Mouse (Mus musculus) limb, embryonic 12.5 days (tissue): ENCODE data around the gene Insl6. TPM values are rescaled to one million over a fixed set of nuclear protein-coding genes. Genes with fewer than 3 reads are reported as not detected.

Experiments
- ATAC-seq: fragments of 200-750 bp; cut with Nextera tagmentation; 2 replicates; pipeline ENCODE4 v1.8.0; 2017; ENCODE audit warnings: low read depth, moderate TSS enrichment; ENCODE audit not compliant: insufficient number of reproducible peaks, insufficient read depth, low FRiP score, low TSS enrichment
- H3K27ac ChIP-seq: fragments of 300-500 bp; sonication (generic); 2 replicates; pipeline ENCODE4 v1.5.1; 2016; ENCODE audit warnings: mild to moderate bottlenecking, moderate library complexity
- H3K27me3 ChIP-seq: fragments of 300-500 bp; sonication (generic); 2 replicates; pipeline ENCODE4 v1.6.1; 2016; ENCODE audit warnings: mild to moderate bottlenecking, moderate library complexity
- H3K36me3 ChIP-seq: fragments of 300-500 bp; sonication (generic); 2 replicates; pipeline ENCODE4 v1.6.1; 2016; ENCODE audit warnings: mild to moderate bottlenecking, moderate library complexity
- H3K4me1 ChIP-seq: fragments of 300-500 bp; sonication (generic); replicated peaks from 2 replicates; pipeline ENCODE4 v1.6.1; 2016
- H3K4me2 ChIP-seq: fragments of 300-500 bp; sonication (generic); 2 replicates; pipeline ENCODE4 v1.6.1; 2016; ENCODE audit warnings: mild to moderate bottlenecking, moderate library complexity
- H3K4me3 ChIP-seq: fragments of 300-500 bp; sonication (generic); replicated peaks from 2 replicates; pipeline ENCODE4 v1.5.1; 2016; ENCODE audit warnings: mild to moderate bottlenecking
- H3K9ac ChIP-seq: fragments of 300-500 bp; sonication (generic); replicated peaks from 2 replicates; pipeline ENCODE4 v1.6.1; 2016; ENCODE audit warnings: mild to moderate bottlenecking, moderate library complexity
- H3K9me3 ChIP-seq: fragments of 300-500 bp; sonication (generic); 2 replicates; pipeline ENCODE4 v1.6.1; 2016; ENCODE audit warnings: mild to moderate bottlenecking, moderate library complexity
- WGBS: fragments of 180-500 bp; shearing (Covaris S2); methylation state at CpG from one replicate; pipeline ENCODE4 v1.1.7; 2016; 5-methylcytosine and 5-hydroxymethylcytosine counted together
- polyA plus RNA-seq: library from polyadenylated mRNA; unstranded; fragments of >200 nt; fragmentation: Nextera tagmentation; extraction: Ambion mirVana; gene quantifications from 2 replicates; pipeline ENCODE4 v1.2.1, GENCODE M21; 2016

Gene Insl6
- polyA plus RNA-seq, 1 experiment from 2014 or later = 7.8 TPM

- ATAC-seq = no peak
- Histone ChIP-seq H3K27me3 (peaks cover 3% of the 10 kb centered on the region; the same call in 1 of the 2 replicates), H3K27ac (no peak overlapping the region), H3K4me1 (0 out of 2 replicates have a peak, but pooled peaks cover 7% of the 10 kb centered on the region), H3K4me3 (peak overlapping the region; percentile 45), H3K9ac (no peak overlapping the region), H3K36me3 (no peaks in the 10 kb centered on the region), H3K9me3 (no peaks in the 10 kb centered on the region), H3K4me2 (peak overlapping the region; percentile 58)
- WGBS = 65% methylated on average over 9 of the region's 9 CpGs
Measured at GRCm38 (mm10) chr19:29325852-29326180, 660 bp upstream of the Insl6 start.

- ATAC-seq = no peak
- Histone ChIP-seq H3K27ac (no peak overlapping the region), H3K4me1 (0 out of 2 replicates have a peak, but pooled peaks cover 7% of the 10 kb centered on the region), H3K27me3 (peaks cover 3% of the 10 kb centered on the region; the same call in 1 of the 2 replicates), H3K4me3 (no peak overlapping the region), H3K9me3 (no peaks in the 10 kb centered on the region), H3K4me2 (no peak overlapping the region), H3K36me3 (no peaks in the 10 kb centered on the region), H3K9ac (no peak overlapping the region)
- WGBS = 70% methylated on average over 8 of the region's 8 CpGs
Measured at GRCm38 (mm10) chr19:29323416-29324049, 1.6 kb downstream of the Insl6 start.

GRCm38 (mm10) chr19:29312661-29313060 is 12.5 kb downstream of the Insl6 start:
- Histone ChIP-seq H3K4me1 (no peaks in the 10 kb centered on the region), H3K4me2 (no peak overlapping the region), H3K27me3 (no peaks in the 10 kb centered on the region), H3K4me3 (no peak overlapping the region), H3K36me3 (peaks cover 39% of the 10 kb centered on the region), H3K9ac (no peak overlapping the region), H3K27ac (no peak overlapping the region), H3K9me3 (peaks cover 9% of the 10 kb centered on the region; the same call in 1 of the 2 replicates)
- WGBS = 82% methylated on average over 7 of the region's 7 CpGs
- ATAC-seq = no peak

GRCm38 (mm10) chr19:29311791-29312190 is 13.4 kb downstream of the Insl6 start:
- no peak for ATAC-seq
- Histone ChIP-seq H3K9ac (no peak overlapping the region), H3K27ac (no peak overlapping the region), H3K9me3 (peaks cover 9% of the 10 kb centered on the region; the same call in 1 of the 2 replicates), H3K4me3 (no peak overlapping the region), H3K4me2 (no peak overlapping the region), H3K36me3 (peaks cover 43% of the 10 kb centered on the region), H3K27me3 (no peaks in the 10 kb centered on the region), H3K4me1 (no peaks in the 10 kb centered on the region)
- WGBS = 89% methylated on average over 8 of the region's 8 CpGs

GRCm38 (mm10) chr19:29308832-29309231 is 16.3 kb downstream of the Insl6 start:
- ATAC-seq = no peak
- H3K36me3 ChIP-seq = peaks cover 45% of the 10 kb centered on the region

GRCm38 (mm10) chr19:29302119-29302518 is 23.0 kb downstream of the Insl6 start:
- Histone ChIP-seq H3K4me1 (no peaks in the 10 kb centered on the region), H3K9ac (no peak overlapping the region), H3K36me3 (peaks cover 53% of the 10 kb centered on the region), H3K27me3 (no peaks in the 10 kb centered on the region), H3K27ac (no peak overlapping the region), H3K4me3 (no peak overlapping the region), H3K4me2 (no peak overlapping the region), H3K9me3 (no peaks in the 10 kb centered on the region)
- WGBS = 88% methylated on average over 2 of the region's 2 CpGs
- ATAC-seq = no peak

More at GRCm38 (mm10) chr19:29308832-29309231, 16.3 kb downstream of the Insl6 start:
- Histone ChIP-seq H3K4me1 (no peaks in the 10 kb centered on the region), H3K9me3 (no peaks in the 10 kb centered on the region), H3K27ac (no peak overlapping the region), H3K4me3 (no peak overlapping the region), H3K4me2 (no peak overlapping the region), H3K9ac (no peak overlapping the region), H3K27me3 (no peaks in the 10 kb centered on the region)

GRCm38 (mm10) chr19:29300919-29301318 is 24.2 kb downstream of the Insl6 start:
- Histone ChIP-seq H3K9ac (no peak overlapping the region), H3K4me2 (no peak overlapping the region), H3K36me3 (peaks cover 63% of the 10 kb centered on the region), H3K27ac (no peak overlapping the region), H3K4me3 (no peak overlapping the region), H3K27me3 (no peaks in the 10 kb centered on the region), H3K4me1 (no peaks in the 10 kb centered on the region), H3K9me3 (no peaks in the 10 kb centered on the region)
- WGBS = 90% methylated on average over 13 of the region's 13 CpGs
- ATAC-seq = no peak

GRCm38 (mm10) chr19:29297366-29297765 is 27.8 kb downstream of the Insl6 start:
- Histone ChIP-seq H3K27ac (no peak overlapping the region), H3K4me2 (no peak overlapping the region), H3K4me1 (no peaks in the 10 kb centered on the region), H3K4me3 (no peak overlapping the region), H3K27me3 (no peaks in the 10 kb centered on the region), H3K9ac (no peak overlapping the region), H3K9me3 (no peaks in the 10 kb centered on the region), H3K36me3 (peaks cover 52% of the 10 kb centered on the region)
- 98% methylated on average over 1 of the region's 1 CpGs for WGBS
- ATAC-seq = no peak

GRCm38 (mm10) chr19:29296166-29296565 is 29.0 kb downstream of the Insl6 start:
- H3K9me3 ChIP-seq = no peaks in the 10 kb centered on the region
- no peak overlapping the region for H3K9ac ChIP-seq
- no peak overlapping the region for H3K4me2 ChIP-seq
- no peaks in the 10 kb centered on the region for H3K27me3 ChIP-seq
- peaks cover 57% of the 10 kb centered on the region for H3K36me3 ChIP-seq
- H3K4me3 ChIP-seq = no peak overlapping the region
- H3K27ac ChIP-seq = no peak overlapping the region
- no peaks in the 10 kb centered on the region for H3K4me1 ChIP-seq
- ATAC-seq = no peak

- H3K36me3 ChIP-seq = peaks cover 54% of the 10 kb centered on the region
- H3K27me3 ChIP-seq = no peaks in the 10 kb centered on the region
- H3K4me3 ChIP-seq = no peak overlapping the region
- no peak for ATAC-seq
- no peak overlapping the region for H3K9ac ChIP-seq
- no peak overlapping the region for H3K4me2 ChIP-seq
- no peaks in the 10 kb centered on the region for H3K4me1 ChIP-seq
- H3K27ac ChIP-seq = no peak overlapping the region
- WGBS = 71% methylated on average over 2 of the region's 2 CpGs
- H3K9me3 ChIP-seq = no peaks in the 10 kb centered on the region
Measured at GRCm38 (mm10) chr19:29294756-29295155, 30.4 kb downstream of the Insl6 start.

GRCm38 (mm10) chr19:29292546-29292945 is 32.6 kb downstream of the Insl6 start:
- WGBS = 84% methylated on average over 4 of the region's 4 CpGs

GRCm38 (mm10) chr19:29291532-29291931 is 33.6 kb downstream of the Insl6 start:
- Histone ChIP-seq H3K4me1 (no peaks in the 10 kb centered on the region), H3K9ac (no peak overlapping the region), H3K9me3 (no peaks in the 10 kb centered on the region), H3K27me3 (no peaks in the 10 kb centered on the region), H3K4me2 (no peak overlapping the region), H3K36me3 (peaks cover 39% of the 10 kb centered on the region), H3K4me3 (no peak overlapping the region), H3K27ac (no peak overlapping the region)
- 83% methylated on average over 14 of the region's 14 CpGs for WGBS
- no peak for ATAC-seq

More at GRCm38 (mm10) chr19:29292546-29292945, 32.6 kb downstream of the Insl6 start:
- Histone ChIP-seq H3K4me3 (no peak overlapping the region), H3K4me1 (no peaks in the 10 kb centered on the region), H3K9me3 (no peaks in the 10 kb centered on the region), H3K36me3 (peaks cover 46% of the 10 kb centered on the region), H3K4me2 (no peak overlapping the region), H3K27me3 (no peaks in the 10 kb centered on the region), H3K27ac (no peak overlapping the region), H3K9ac (no peak overlapping the region)
- no peak for ATAC-seq
